Mouse (Mus musculus): Measurements from ENCODE around the gene Hcrt.
A peak's percentile ranks its signal among the peaks of the same experiment; 100 is the strongest.

Hcrt gene

GRCm38 (mm10) chr11:100735954-100736745 is 26.6 kb downstream of the Hcrt start:
- DNase-seq (ENCODE audit: extremely low read depth, low read depth): peak; percentile 46

DNA sequence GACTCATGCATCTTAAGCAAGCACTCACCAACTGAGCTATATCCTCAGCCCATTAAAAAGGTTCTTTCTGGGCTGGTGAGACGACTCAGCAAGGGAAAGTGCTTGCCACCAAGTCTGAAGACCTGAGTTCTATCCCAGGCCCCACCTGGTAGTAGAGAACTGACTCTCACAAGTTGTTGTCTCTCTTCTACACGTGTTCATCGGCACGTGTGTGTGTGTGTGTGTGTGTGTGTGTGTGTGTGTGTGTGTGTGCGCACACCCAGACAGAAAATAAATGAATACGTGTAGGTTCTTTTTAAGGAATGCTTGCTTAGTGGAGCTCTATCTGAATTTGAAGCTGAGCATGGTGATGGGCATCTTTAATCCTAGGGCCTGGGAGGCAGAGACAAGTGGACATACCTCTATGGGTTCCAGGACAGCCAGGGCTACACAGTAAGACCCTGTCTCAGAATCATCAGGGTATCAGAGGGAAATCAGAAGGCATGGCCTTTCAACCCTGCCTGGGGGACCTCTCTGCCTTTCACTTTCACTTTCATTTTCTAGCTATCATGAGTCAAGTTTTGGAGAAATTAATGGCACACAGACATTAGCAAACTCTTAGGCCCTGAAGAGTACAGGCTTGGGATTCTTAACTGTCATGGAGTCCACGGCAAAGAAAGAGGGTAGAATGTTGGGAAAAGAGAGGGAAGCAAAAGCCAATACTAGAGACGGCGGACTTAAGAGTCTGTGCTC is 27.4 kb downstream of the Hcrt start:
- DNase-seq (ENCODE audit: extremely low read depth, low read depth): no peak

DNA sequence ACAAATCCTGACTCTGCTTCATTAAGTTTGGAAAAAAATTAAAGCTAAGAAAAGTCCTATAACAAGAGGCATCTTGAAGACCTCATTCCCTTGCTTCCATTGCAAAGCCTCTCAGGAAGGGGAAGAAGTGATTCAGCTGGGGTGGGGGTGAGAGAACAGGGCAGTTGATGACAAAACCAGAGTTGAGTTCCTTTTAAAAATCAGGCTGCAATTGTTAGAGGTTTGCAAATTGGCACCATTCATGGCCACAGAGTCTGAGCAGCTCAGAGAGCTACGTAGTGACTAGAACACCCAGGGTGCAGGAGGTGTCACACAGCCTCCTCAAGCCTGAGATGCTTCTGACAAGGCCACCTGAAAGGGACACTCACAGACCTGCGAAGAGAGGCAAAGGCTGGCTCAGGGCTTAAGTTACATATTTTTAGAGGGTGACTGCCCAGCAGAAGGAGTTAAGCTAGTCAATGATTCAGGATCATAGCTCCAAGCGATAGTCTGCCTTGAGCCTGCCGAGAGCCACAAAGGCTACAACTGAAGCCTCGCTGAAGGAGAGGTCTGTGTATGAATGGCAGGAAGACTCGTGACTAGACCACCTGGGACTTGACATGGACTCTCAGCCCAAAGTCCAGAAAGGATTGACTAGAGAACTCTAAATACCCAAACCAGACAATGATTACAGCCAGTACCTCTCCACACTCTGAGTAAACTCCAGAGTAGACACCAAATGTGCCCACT is 32.1 kb downstream of the Hcrt start:
- DNase-seq (ENCODE audit: extremely low read depth, low read depth): no peak

DNA sequence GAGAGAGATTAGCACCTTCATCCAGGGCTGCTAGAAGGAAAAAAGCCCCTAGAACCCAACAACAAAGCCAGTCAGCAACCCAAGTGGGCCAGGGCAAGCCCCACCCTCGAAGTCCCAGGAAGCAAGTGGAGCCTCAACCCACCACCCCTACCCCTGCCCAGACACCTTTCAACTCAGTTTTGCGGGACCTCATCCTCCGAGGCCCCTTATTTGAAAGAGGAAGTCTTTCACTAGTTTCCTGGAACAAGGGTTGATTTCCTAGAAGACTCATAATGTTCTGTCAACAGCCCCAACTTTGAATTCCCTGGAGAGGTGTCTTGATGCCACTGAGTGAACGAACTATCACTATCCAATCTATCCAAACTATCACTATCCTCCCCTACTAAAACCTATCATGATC is 32.8 kb downstream of the Hcrt start:
- peak; percentile 80 for DNase-seq (ENCODE audit: extremely low read depth, low read depth)

DNA sequence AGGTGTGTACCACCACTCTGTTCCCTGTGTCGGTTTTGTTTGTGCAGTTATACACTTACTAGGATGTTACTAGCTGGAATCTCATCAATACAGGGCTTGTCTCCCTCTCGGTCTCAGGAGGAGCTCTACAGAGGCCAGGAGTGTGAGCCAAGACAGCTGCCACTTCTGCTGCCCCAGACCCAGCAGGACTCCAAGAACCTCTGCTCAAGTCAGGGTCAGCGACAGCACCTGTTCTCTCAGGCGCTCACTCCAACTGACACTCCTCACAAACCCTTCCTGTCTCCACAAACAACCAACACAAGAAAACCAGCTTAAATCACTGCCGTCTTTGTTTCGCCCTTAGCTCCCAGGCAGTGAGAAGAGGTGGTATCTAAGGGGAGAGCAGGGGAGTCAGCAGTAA is 34.1 kb downstream of the Hcrt start:
- DNase-seq (ENCODE audit: extremely low read depth, low read depth): no peak

DNA sequence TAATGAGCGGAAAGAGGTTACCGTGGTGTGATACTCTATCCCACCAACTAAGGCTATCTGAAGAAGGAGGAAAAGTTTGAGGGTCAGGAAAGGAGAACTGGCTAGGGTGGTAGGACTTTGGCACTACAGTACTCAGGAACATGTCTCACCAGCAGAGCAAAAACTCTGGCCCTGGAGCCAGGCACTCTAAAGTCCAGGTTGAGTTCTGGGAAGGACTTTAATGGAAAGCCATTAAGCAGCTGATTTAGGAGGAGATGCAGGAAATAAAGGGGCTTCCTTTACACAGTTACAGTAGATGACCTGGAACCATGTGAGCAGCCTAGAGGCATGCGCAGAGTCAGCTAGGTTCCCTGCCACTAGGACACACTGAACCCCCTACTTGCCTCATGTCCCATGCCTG is 35.5 kb downstream of the Hcrt start:
- DNase-seq (ENCODE audit: extremely low read depth, low read depth): no peak

DNA sequence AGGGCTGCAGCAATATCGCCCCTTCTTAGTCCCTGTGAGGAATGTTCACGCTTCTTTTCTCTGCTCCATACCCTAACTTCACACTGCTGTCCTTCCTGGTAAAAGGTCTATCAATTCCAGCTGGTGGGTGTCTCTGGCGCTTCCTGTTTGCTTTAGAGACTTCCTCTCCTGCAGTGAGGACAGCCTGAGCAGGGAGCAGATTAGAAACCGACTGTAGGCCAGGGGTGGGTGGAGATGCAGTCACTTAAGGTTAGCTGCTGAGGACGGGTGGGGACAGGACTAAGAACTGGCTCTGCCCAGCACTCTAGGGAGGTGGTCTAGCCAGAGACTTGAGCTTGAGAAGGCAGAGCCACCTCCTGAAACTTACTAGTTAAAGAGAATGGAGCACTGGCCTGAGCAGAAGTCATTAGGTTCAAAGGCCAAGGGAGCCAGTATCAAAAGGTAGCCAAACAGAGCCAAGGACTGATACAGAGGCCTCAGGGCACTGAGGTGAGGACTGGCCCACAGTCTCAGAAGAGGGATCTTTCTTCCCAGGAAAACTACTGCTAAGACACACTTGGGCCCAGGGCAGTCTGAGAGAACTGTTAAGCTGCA is 37.7 kb downstream of the Hcrt start:
- peak; percentile 69 for DNase-seq (ENCODE audit: extremely low read depth, low read depth)

DNA sequence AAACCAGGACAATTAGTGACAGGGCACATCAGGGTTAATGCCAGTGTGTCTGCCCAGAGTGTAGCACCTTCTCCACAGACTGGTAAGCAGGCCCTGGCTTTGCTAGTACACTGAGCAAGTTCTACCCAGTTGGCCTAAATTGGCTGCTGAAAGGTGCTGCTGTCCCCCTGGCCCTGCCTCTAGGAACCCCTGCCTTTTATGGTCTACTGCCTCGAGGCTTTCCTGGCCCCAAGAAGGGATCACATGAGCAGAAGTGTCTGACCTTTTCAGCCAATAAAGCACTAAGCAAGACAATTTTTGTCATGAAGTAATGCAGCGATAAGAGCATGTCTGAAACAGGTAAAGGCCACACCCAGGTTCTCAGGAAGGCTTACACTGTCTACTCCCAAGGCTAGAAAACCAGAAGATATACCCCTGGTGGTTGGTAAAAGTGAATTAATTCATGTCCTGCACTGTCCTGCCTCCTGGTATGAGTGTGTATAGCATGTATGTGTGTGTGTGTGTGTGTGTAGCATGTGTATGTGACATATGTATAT is 40.2 kb downstream of the Hcrt start:
- no peak for DNase-seq (ENCODE audit: extremely low read depth, low read depth)

GRCm38 (mm10) chr11:100721776-100722492 is 40.8 kb downstream of the Hcrt start:
- peak; percentile 96 for DNase-seq (ENCODE audit: extremely low read depth, low read depth)

GRCm38 (mm10) chr11:100721254-100721653 is 41.5 kb downstream of the Hcrt start:
- DNase-seq (ENCODE audit: extremely low read depth, low read depth): no peak

DNA sequence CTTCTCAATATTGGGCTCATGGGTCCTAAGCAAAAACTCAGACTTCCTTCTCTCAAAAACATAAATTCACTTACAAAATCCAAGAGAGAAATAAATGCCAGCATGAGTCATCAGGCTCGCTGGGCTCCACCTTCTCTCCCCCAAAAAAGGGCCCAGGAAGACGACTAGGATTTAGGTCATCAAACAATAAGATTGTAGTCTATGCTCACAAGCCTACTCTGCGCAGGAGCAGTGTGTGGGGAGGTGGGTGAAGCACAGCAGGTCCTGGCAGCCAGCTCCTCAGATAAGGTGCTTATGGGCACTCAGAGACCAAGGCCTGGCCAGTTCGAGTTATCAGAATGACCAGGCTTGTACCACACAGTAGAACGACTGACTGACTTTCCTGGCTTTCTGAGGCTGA is 42.4 kb downstream of the Hcrt start:
- no peak for DNase-seq (ENCODE audit: extremely low read depth, low read depth)

- no peak for DNase-seq (ENCODE audit: extremely low read depth, low read depth)
Observed at GRCm38 (mm10) chr11:100719893-100720292, 42.8 kb downstream of the Hcrt start.

GRCm38 (mm10) chr11:100719312-100719711 is 43.4 kb downstream of the Hcrt start:
- no peak for DNase-seq (ENCODE audit: extremely low read depth, low read depth)

GRCm38 (mm10) chr11:100718866-100719265 is 43.9 kb downstream of the Hcrt start:
- DNase-seq (ENCODE audit: extremely low read depth, low read depth): no peak

DNA sequence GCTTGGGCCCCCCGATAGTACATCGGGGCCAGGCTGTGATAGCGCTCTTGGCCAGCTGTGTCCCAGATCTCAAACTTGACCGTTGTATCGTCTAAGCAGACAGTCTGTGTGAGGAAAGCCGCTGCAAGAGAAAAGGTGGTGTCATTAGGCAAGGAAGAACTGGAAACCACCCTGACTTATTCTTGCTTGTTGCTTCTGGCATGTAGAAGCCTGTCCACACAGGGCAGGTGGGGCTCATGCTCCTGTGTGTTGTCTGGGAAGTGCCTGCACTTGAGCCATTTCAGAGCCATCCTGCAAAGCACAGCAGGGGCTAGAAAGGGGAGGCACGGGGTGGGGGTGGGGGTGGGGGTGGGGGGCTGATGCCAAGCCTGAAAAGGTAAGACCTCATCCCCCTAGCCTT is 44.3 kb downstream of the Hcrt start:
- DNase-seq (ENCODE audit: extremely low read depth, low read depth): no peak

- no peak for DNase-seq (ENCODE audit: extremely low read depth, low read depth)
Observed at GRCm38 (mm10) chr11:100716649-100717048, 46.1 kb downstream of the Hcrt start.

GRCm38 (mm10) chr11:100714948-100715347 is 47.8 kb downstream of the Hcrt start:
- no peak for DNase-seq (ENCODE audit: extremely low read depth, low read depth)

- DNase-seq (ENCODE audit: extremely low read depth, low read depth): peak; percentile 67
Observed at GRCm38 (mm10) chr11:100714534-100714915, 48.2 kb downstream of the Hcrt start.

DNA sequence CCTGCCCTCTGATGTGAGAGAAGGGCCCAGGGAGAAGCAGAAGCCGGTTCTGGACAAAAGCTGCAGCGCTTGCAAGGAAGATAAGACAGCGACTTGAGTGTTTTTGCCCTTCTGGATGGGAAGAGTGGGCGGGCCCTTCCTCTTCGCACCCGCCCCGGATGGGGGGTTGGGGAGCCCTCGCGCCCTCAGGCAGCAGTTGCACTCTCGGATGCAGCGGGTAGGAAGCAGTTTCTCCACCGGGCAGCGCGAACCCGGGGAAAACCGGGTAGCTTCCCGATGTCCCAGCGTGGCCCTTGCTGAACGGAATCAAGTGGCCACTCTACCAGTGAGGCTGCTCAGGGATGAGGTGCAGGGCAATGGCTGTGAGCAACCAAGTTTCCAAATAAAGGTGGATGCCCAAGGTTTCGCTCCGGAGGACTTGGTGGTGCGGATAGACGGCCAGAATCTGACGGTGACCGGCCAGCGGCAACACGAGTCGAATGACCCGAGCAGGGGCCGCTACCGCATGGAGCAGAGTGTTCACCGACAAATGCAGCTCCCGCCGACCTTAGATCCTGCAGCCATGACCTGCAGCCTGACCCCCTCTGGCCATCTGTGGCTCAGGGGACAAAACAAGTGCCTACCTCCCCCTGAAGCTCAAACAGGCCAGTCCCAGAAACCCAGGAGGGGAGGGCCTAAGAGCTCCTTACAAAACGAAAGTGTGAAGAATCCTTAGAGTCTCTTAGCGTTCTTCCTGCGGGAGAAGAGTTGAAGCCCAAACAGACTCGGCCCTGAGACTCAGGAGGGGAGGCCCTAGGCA is 48.8 kb downstream of the Hcrt start, which contains the start of gene Hspb9:
Gene Hspb9, plus strand, starts transcription at position 116 of the 799 bp plus-strand sequence.
- DNase-seq (ENCODE audit: extremely low read depth, low read depth): peak; percentile 86

GRCm38 (mm10) chr11:100713174-100713573 is 49.6 kb downstream of the Hcrt start:
- DNase-seq (ENCODE audit: extremely low read depth, low read depth): no peak

Measured in MEL-GATA-1-ER (cell line).